Mouse (Mus musculus): ENCODE data around the gene Tbc1d22b. TPM values are rescaled to one million over a fixed set of nuclear protein-coding genes. Genes with fewer than 3 reads are reported as not detected.
"Not testable (repeated sequence)": the region's sequence is repeated elsewhere in the genome, so short reads cannot be mapped to it uniquely, and the experiment has no call there.

The Tbc1d22b gene
- polyA plus RNA-seq, 1 experiment = 35.5 TPM

DNA sequence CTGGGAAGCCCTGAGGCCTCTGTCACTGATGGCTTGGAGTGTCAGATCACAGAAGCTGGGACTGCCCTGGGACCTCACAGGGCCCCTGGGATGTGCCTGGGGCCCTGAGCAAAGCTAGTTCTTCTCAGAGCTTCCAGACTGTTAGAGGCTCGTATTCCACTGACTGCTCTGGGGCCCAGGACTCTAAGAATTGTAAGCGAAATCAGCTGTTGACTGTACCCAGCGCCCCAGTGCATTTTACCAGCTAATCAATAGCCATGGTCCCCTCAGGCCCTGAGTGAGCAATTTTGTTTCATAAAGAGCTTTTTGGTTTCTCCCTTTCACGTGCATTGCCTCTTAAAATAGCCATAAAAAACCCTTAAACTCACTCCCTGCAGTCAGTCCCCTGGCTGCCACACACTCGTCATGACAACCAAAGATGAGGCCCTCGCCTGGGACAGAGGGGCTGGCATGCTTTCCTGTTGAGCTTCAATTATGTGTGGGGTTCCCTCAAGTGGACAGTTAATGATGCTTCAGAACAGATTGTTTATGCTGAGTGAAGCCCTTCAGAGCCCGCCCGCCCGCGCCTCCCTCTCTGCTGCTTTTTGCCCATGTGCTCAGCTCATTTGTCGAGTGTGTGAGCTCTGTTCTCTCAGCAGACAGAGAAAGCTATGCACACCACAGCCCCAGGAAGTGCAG is 39.8 kb downstream of the Tbc1d22b start:
- no peak for DNase-seq (ENCODE audit: extremely low spot score in 1 of 2, low spot score in 1 of 2)

GRCm38 (mm10) chr17:29595891-29596770 is 46.5 kb downstream of the Tbc1d22b start:
- no peak for DNase-seq (ENCODE audit: extremely low spot score in 1 of 2, low spot score in 1 of 2)

DNA sequence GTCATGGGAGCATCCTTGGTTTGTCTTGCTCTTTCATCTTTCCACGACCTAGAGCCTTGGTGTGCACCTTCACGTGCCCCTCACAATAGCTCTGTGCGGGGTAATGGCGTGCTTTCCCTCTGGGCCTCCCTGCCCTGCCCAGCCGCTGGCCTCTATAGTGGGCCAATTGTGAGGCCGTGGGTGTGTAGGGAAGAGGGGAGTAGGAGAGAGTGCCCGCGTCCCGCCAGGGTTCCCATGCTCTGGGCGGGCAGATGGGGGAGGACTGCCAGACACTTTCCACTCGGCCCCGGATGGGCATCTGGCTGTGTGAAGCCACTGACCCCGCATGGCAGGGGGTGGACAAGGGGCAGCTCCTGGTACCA is 47.2 kb downstream of the Tbc1d22b start:
- no peak for DNase-seq (ENCODE audit: extremely low spot score in 1 of 2, low spot score in 1 of 2)

- DNase-seq (ENCODE audit: extremely low spot score in 1 of 2, low spot score in 1 of 2) = no peak
Measured at GRCm38 (mm10) chr17:29599051-29599450, 49.5 kb downstream of the Tbc1d22b start.

DNA sequence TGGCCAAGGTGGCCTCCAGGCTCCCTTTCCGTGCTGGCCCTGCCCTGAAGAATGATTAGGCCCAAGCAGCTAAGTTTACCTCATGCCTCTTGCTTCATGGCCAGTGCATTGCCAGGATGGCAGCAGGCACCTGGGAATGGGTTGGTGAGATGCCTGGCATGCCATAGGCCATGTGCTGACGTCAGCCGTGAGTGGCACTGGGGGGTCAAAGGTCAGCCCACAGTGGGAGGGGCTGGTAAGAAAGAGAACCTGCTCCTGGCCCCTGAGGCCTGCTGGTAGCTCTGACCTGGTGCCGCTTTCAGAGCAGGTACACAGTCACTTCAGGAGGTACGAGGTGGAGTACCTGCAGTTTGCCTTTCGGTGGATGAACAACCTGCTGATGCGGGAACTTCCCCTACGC is 50.0 kb downstream of the Tbc1d22b start:
- no peak for DNase-seq (ENCODE audit: extremely low spot score in 1 of 2, low spot score in 1 of 2)

DNA sequence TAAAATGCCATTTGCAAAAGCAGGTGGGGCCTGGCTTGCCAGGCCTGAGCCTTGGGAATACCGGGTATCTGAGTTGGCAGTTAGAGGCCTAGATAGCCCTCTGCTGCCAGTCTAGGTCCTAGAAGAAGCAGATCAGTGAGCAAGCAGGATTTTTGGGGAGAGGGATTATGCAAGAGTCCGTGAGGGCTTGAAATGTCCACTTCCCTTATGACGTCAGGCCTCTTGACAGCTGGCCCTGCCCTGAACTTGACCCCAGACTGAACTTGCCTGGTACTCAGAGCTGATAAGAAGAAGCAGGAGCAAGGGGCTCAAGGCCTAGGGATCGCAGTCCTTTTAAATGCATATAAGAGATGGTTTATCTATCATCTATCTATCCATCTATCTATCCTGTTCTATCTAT is 51.8 kb downstream of the Tbc1d22b start:
- DNase-seq (ENCODE audit: extremely low spot score in 1 of 2, low spot score in 1 of 2) = no peak

DNA sequence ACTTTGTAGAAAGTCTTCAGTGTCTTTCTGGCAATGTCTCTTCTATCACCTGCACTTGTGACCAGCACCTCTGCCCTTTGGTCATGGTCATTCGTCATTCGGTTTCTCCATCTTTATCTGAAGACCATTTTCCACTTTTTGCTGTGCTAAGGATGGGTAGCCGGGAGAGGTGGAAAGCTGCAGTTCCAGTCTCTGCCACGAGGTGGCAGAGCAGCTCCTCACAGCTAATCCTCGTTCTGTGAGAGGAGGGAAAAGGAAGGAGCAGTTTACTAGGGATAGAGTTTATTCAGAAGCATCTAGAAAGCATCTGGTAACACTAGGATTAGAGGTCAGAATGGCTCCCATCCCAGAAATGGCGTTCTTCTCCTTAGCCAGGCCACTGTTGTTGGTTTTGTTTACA is 53.7 kb downstream of the Tbc1d22b start:
- peak in 1 of 2 experiments; percentile 88 for DNase-seq (ENCODE audit: extremely low spot score in 1 of 2, low spot score in 1 of 2)

- not testable (repeated sequence) for DNase-seq (ENCODE audit: extremely low spot score in 1 of 2, low spot score in 1 of 2)
Measured at GRCm38 (mm10) chr17:29613453-29613852, 63.9 kb downstream of the Tbc1d22b start.

GRCm38 (mm10) chr17:29614115-29615023 is 64.8 kb downstream of the Tbc1d22b start, which contains the start of the genes Rnf8 and Gm28043:
Gene Rnf8 (plus strand): TSS chr17:29614790.
Gene Gm28043 (plus strand): TSS chr17:29614876.
- peak; percentile 85 to 94 for DNase-seq (ENCODE audit: extremely low spot score in 1 of 2, low spot score in 1 of 2)

DNA sequence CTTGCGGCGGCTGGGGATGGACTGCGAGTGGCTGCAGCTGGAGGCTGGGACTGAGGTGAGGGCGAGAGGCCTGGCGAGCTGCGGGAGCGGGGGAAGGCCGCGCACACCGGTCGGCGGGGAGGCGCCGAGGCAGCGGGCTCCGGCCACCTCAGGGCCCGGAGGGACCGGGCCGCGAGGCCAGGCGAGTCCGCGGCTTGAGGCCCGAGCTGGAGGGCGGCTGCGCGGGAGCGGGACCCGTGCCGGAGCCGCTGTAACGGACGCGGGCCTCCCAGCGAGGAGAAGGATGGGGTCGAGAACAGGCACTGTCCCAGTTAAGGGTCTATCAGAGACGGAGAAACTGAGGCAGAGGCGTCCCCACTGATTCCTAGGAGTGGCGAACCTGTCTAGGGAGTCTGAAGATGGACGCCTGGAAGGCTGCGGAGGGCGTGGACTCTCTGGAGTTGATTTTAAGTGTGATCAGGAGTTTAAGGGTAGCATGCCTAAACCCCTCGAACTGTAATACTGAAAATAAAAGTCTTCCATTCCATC is 65.5 kb downstream of the Tbc1d22b start:
- no peak for DNase-seq (ENCODE audit: extremely low spot score in 1 of 2, low spot score in 1 of 2)

DNA sequence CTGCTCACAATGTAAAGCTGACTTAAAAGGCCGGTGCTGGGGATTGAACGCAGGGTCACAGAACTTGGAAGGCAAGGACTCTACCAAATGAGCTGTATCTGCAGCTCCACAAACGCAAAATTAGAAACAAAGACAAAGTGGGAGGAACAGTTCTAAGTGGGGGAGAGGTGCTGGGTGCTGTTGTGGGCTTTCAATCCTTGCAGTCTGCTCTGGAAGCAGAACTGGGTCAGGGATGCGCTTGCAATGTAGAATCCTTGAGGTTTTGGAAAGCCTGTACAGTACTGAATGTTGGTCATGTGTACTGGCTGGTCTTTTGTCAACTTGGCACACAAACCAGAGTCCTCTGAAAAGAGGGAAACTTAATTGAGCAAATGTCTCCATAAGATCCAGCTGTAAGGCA is 66.0 kb downstream of the Tbc1d22b start:
- peak in 1 of 2 experiments; percentile 44 for DNase-seq (ENCODE audit: extremely low spot score in 1 of 2, low spot score in 1 of 2)

DNA sequence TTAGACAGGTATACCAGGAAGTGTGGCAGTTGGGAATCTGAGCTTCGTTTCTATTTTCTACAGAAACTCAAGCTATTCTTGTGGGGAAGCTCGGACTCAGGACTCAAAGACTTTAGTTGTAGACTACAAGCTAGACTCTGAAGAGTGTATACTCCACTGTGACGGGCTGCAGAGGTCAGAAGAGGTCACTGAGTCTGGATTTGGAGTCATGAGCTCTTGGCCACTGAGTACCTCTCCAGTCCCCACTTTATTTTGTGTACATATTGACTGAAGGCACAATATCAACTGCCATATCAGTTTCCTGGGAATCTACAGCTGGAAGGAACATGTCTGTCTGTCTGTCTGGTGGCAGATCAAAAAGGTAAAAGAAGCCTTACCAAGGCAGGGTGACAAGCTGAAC is 69.6 kb downstream of the Tbc1d22b start:
- no peak for DNase-seq (ENCODE audit: extremely low spot score in 1 of 2, low spot score in 1 of 2)

DNA sequence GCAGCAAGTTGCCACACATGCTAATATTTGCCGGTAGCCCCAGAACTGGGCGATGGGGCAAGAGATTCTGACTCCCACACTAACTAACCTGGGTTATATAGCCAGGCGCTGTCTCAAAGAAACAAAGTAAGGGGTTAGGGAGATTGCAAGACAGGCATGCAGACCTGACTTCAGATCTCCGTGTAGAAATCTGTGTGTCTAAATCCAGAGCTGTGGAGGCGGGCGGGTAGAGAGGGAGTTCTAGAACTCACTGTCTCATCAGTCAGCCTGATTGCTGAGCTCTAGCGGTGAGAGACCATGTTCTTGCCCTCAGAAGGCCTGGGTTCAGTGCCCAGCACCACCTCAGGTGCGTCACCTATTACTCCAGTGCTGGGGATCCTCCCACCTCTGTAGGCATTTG is 73.9 kb downstream of the Tbc1d22b start:
- DNase-seq (ENCODE audit: extremely low spot score in 1 of 2, low spot score in 1 of 2) = peak in 1 of 2 experiments; percentile 44

- no peak for DNase-seq (ENCODE audit: extremely low spot score in 1 of 2, low spot score in 1 of 2)
Measured at GRCm38 (mm10) chr17:29627285-29627684, 77.7 kb downstream of the Tbc1d22b start.

DNA sequence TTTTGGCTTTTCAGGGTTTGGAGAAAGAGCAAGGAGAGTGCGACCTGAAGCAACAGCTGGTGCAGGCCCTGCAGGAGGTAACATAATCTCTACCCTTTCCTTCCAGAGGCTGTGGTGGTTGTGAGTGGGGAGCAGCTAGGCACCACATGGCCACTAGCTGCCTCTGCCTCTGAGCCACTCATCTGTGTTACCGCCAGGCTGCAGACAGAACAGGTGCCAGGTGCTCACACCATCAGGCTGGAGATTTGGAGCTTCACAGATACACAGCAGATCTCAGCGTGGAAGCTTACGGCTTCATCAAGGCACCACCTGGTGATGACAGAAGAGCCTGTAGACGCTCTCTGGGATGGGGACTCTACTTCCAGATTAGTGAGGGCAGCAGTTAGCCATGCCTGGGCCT is 79.4 kb downstream of the Tbc1d22b start:
- no peak for DNase-seq (ENCODE audit: extremely low spot score in 1 of 2, low spot score in 1 of 2)

DNA sequence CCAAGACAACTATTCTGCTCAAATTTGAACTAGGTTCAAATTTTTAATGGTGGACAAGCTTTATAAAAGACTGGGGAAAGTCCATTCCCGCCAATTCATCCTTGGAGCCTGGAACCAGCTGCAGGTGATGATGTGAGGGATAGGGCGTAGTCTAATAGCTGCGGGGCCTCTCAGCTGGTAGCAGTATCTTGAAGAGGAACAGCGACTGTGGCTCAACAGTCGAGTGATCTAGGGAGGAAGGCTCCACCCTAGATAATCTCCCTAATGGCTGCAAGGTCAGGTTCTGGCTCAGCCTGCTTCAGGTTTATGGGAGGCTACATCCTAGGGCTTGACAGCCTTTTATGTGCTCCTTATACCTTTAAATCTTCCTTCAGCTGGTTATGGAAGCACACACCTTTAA is 80.0 kb downstream of the Tbc1d22b start:
- no peak for DNase-seq (ENCODE audit: extremely low spot score in 1 of 2, low spot score in 1 of 2)

DNA sequence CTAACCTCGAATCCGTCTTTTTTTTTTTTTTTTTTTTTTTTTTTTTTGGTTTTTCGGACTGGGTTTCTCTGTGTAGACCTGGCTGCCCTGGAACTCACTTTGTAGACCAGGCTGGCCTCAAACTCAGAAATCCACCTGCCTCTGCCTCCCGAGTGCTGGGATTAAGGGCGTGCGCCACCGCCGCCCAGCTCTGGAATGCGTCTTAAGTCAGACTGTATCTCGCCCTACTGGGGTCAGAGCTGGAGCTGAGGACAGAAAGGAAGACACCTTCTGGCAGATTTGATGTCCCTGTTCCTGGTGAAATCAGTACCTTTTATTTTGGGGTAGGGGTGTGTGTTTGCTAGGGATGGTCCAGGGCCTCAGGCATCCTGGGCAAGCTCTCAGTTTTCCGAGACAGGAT is 82.7 kb downstream of the Tbc1d22b start:
- DNase-seq (ENCODE audit: extremely low spot score in 1 of 2, low spot score in 1 of 2) = no peak

DNA sequence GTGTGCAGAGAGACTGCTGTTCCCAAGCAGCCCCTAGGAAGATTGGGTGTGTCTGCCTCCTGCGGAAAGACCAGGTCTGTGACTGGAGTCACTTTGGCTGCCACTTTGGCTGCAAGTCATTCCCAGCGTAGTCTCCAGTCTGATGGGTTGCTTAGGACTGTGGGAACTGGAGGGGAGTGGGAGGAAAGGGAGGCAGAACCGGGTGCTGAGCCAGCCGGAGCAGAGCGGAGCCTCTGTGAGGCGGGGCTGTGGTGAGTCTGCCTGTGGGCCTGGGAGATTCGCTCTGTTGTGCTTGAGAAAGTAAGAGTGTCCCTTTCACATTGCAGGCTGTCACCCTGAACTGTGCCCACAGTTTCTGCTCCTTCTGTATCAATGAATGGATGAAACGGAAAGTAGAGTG is 85.9 kb downstream of the Tbc1d22b start:
- peak in 1 of 2 experiments; percentile 44 for DNase-seq (ENCODE audit: extremely low spot score in 1 of 2, low spot score in 1 of 2)

DNA sequence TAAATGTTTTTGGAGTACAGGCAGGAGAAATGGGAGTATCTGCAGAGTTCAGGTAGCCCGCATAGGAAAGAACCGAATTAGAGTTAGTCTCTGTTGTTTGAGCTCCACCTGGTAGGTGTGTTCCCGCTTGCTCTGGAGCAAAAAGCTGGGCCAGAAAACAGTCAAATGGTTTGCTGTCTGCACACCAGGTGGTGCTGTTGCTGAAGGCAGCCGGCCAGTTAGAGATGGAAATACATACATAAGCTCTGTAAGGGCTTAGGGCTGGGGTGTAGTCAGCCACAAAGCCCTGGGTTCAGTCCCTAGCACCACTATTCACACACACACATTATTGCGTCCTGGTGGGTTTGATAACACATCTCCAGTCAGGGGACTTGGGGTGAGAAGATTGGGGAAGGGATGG is 86.5 kb downstream of the Tbc1d22b start:
- DNase-seq (ENCODE audit: extremely low spot score in 1 of 2, low spot score in 1 of 2) = peak in 1 of 2 experiments; percentile 65

DNA sequence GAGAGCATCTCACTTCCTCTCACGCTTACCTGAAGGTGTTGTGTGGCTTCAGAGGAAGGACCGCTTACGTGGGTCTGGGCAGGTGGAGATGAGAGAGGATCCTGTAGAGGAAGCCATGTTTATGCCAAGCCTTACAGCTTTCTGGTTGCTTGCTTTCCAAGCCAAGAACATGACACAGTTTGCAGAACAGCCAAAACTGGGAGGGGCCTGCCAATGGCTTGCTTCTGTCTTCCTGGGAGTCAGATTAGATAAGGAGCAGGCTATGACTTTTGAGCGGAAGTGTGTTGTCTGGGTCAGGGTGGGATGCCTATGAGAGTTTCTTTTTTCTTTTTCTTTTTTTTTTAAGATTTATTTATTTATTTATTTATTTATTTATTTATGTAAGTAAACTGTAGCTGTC is 87.8 kb downstream of the Tbc1d22b start:
- no peak for DNase-seq (ENCODE audit: extremely low spot score in 1 of 2, low spot score in 1 of 2)

DNA sequence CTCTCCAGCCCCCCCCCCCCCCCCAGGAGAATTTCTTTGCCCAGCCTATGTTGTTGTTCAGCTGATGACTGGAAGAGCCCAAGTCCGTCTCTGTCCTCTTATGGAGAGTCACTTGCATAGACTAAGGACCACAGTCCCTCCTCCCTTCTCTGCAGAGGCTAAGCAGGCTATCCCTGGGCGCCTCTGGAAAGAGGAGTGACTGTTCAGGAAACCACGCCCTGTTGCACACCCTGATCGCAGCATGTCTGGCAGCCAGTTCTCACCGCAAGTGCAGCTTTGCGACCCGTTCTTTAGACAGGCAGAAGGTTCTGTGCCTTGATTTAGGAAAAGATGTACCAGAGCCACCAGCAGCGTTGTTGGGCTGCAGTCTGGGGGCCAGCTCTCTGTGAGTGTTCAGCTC is 88.3 kb downstream of the Tbc1d22b start:
- no peak for DNase-seq (ENCODE audit: extremely low spot score in 1 of 2, low spot score in 1 of 2)
